Mouse (Mus musculus) B cell, adult 2 months (primary cell): ENCODE results near the gene Exoc8.

Source experiments
- DNase-seq, 2 experiments: peaks; one replicate each; pipeline ENCODE4 v3.0.0; 2022

Exoc8 gene

DNA sequence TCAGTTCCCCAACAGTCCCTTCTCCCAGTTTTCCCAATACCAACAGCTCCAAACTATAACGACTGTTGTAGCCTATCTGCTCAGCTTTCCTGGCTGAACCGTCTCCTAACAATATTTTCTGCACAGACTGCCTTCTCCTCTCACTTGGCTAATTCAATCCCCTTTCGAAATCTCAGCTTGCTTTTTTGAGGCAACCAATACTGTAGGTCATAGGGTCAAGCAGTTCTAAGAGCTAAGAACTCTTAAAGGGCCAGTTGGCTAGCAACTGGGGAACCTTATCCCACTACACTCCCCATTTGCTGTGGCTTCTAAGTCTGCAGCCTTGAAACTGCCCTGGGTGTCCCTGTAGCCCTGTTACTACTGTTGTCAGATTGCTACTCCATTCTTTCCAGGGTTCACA lies 52.4 kb downstream of the Exoc8 start:
- DNase-seq, result no peak
